Mouse (Mus musculus) spleen, adult 2 months (tissue): Measurements from ENCODE around the gene Tollip. TPM values are rescaled to one million over a fixed set of nuclear protein-coding genes. Genes with fewer than 3 reads are reported as not detected.
A peak's percentile ranks its signal among the peaks of the same experiment; 100 is the strongest.
"Not testable (repeated sequence)": the region's sequence is repeated elsewhere in the genome, so short reads cannot be mapped to it uniquely, and the experiment has no call there.

Source experiments
- DNase-seq, 2 experiments: peaks; one replicate each; pipeline versions ENCODE4 v3.0.0 to v3.0.0-alpha.2; 2012 to 2021; ENCODE audit warnings: low spot score in 2 of 2, low read depth in 1 of 2
- H3K27ac ChIP-seq: fragments of 200-500 bp; 2 replicates; pipeline ENCODE4 v1.5.1; 2012; ENCODE audit warnings: low read length, inconsistent platforms; ENCODE audit not compliant: insufficient read depth
- H3K27me3 ChIP-seq: fragments of 200-500 bp; 2 replicates; pipeline ENCODE4 v1.6.1; 2012; ENCODE audit warnings: mild to moderate bottlenecking, moderate library complexity, low read length, inconsistent platforms; ENCODE audit not compliant: control insufficient read depth, insufficient read depth
- H3K36me3 ChIP-seq: fragments of 200-500 bp; 2 replicates; pipeline ENCODE4 v1.6.1; 2012; ENCODE audit warnings: mild to moderate bottlenecking, low read length, inconsistent platforms; ENCODE audit not compliant: control insufficient read depth, insufficient read depth
- H3K4me1 ChIP-seq: fragments of 200-500 bp; 2 replicates; pipeline ENCODE4 v1.6.1; 2011; ENCODE audit warnings: inconsistent platforms; ENCODE audit not compliant: control insufficient read depth, insufficient read depth, insufficient read length
- H3K4me3 ChIP-seq: fragments of 200-500 bp; 2 replicates; pipeline ENCODE4 v1.5.1; 2011; ENCODE audit warnings: mild to moderate bottlenecking, inconsistent platforms; ENCODE audit not compliant: insufficient read depth, insufficient read length; ENCODE audit errors: extremely low read depth
- CTCF ChIP-seq: fragments of 200-500 bp; IDR thresholded peaks from 2 replicates; pipeline ENCODE4 v1.5.1; 2011; ENCODE audit warnings: mild to moderate bottlenecking, inconsistent platforms; ENCODE audit not compliant: insufficient read depth, insufficient read length, insufficient replicate concordance; ENCODE audit errors: extremely low read depth
- POLR2A ChIP-seq: fragments of 200-500 bp; IDR thresholded peaks from 2 replicates; pipeline ENCODE4 v1.6.1; 2011; ENCODE audit warnings: low read depth, low read length, inconsistent platforms
- WGBS: fragments of 180-500 bp; shearing (Covaris S2); methylation state at CpG from one replicate; pipeline ENCODE4 v1.1.7; 2018; 5-methylcytosine and 5-hydroxymethylcytosine counted together
- polyA plus RNA-seq: library from polyadenylated mRNA; depleted of rRNA; stranded (reverse); fragments of >200 nt; gene quantifications from 2 replicates; pipeline ENCODE4 v1.2.3, GENCODE M21; 2012

The Tollip gene
- polyA plus RNA-seq, 1 experiment = 40.8 TPM

DNA sequence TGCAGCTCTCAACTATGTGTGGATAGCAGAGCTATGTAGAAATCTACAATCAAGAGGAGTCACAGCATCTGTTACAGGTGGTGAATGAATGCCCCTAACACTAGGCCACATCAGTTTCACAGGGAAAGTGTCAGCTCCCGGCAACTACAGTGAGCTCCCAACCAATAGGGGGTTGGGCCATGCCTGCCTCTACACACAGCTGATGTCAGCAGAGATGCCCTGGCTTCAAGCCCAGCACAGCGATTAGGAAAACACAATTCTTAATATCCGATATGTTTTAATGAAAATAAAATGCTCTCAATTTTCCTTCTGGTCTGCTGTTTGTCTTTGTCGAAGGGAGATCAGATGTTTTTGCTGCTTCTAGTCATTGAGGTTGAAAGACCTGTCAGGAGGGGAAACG, 25.1 kb upstream of the Tollip start:
- Histone ChIP-seq H3K27me3 (no peaks in the 10 kb centered on the region), H3K4me3 (no peak overlapping the region), H3K4me1 (no peaks in the 10 kb centered on the region), H3K27ac (no peak overlapping the region), H3K36me3 (no peaks in the 10 kb centered on the region)
- TF ChIP-seq POLR2A (no peak), CTCF (no peak)
- DNase-seq = no peak
- WGBS = 83% methylated on average over 5 of the region's 5 CpGs

DNA sequence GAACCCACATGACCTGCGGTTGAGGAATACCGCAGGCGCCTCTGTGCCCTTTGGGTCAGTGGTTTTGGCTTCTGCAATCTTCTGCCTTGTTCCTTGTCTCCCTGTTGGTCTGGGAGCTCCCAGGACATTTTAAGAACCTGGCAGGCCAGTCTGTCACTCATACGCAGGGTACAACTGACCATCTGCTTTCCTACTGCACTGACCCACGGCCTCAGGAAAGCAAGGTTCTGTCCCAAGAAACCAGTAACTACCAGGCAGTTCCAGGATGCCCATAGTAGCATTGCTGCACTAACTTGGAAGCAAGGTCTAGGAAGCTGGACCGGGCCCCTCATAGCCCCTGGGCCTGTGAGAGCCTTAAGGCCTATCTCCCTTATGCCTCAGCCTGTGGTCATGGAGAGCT, 16.6 kb upstream of the Tollip start:
- 90% methylated on average over 6 of the region's 6 CpGs for WGBS
- H3K27me3 ChIP-seq = no peaks in the 10 kb centered on the region
- H3K36me3 ChIP-seq = no peaks in the 10 kb centered on the region
- H3K4me1 ChIP-seq = no peaks in the 10 kb centered on the region
- TF ChIP-seq CTCF (no peak), POLR2A (no peak)
- no peak for DNase-seq
- H3K4me3 ChIP-seq = no peak overlapping the region
- H3K27ac ChIP-seq = no peak overlapping the region

DNA sequence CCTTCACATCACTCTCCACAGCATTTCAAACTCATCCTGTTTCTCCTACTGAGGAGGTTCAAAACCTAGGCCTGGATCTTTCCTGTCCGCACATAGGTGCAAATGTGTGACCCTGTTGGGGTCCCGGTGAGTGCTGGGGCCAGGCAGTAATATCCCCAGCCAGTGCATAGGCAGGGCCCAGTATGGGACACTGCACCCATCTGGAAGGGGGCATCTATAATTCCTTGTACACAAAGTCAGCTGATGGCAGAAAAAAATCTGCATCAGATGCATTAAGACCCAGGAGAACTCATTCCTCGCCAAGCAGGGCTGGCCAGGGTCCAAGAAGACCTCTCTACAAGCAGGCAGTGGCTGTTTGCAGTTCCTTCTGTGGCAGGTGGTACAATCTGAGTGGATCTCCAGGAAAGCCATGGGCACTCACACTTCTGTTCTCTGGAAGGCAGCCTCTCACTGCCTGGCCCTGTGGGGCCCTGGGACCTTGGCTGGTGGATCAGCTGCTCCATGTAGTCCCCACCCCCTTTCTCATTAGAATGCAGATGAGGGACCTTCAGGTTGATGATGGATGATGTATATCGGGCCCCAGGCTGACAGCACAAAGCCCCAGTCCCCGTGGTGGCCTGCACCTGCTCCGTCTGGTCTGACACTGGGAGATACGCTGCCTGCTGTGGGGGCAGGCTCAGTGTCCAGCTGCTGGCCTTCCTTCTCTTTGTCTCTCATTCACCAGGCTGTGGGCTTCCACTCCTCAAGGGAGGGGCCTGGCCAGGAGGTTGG, 16.0 kb upstream of the Tollip start:
- Histone ChIP-seq H3K36me3 (no peaks in the 10 kb centered on the region), H3K27me3 (no peaks in the 10 kb centered on the region), H3K4me1 (no peaks in the 10 kb centered on the region), H3K4me3 (no peak overlapping the region), H3K27ac (no peak overlapping the region)
- TF ChIP-seq POLR2A (no peak), CTCF (no peak)
- DNase-seq = no peak
- 72% methylated on average over 7 of the region's 7 CpGs for WGBS

DNA sequence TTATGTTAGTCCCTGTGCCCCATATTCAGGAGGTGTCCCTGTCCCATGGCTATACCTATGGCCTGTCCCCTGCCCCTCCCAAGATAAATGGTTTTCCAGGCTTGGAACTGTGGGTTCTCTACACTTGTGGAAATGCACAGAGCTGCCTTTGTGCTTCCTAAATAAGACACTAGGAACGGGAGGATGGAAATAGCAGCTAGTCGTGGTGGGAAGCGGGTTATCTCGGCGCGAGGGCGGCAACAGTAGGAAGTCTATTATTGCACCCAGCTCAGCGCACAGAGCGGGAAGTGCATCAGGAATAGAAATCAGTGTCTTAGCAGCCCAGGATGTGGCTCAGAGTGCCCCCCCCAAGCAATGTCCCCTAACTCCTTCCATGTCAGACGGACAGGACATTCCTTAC, 10.3 kb upstream of the Tollip start:
- Histone ChIP-seq H3K27me3 (no peaks in the 10 kb centered on the region), H3K27ac (no peak overlapping the region), H3K36me3 (no peaks in the 10 kb centered on the region), H3K4me1 (no peaks in the 10 kb centered on the region), H3K4me3 (no peak overlapping the region)
- WGBS = 69% methylated on average over 10 of the region's 10 CpGs
- TF ChIP-seq CTCF (no peak), POLR2A (no peak)
- no peak for DNase-seq

DNA sequence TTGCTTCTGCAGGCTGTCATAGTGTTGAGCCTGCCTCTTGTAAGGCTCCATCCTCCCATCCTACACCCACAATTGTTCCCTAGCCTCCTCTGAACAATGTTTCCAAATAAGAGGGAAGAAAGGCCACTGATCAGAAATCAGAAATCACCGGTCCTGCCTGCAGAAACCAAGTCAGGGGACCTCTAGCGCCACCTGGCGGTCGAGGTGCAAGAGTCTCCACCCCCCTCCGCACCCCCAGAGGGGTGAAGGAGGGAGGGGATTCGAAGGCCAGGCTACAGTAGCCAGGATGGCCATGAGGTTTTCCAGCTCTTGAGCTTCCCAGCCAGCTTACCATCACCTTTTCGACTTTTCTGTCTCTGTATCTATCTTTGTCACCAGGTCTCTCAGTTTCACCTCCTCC, 6.6 kb upstream of the Tollip start:
- Histone ChIP-seq H3K4me3 (no peak overlapping the region), H3K36me3 (no peaks in the 10 kb centered on the region), H3K27ac (no peak overlapping the region), H3K4me1 (no peaks in the 10 kb centered on the region), H3K27me3 (no peaks in the 10 kb centered on the region)
- no peak for TF ChIP-seq POLR2A
- peak; percentile 95 for TF ChIP-seq CTCF
- WGBS = 4% methylated on average over 7 of the region's 7 CpGs
- peak; percentile 15 to 56 for DNase-seq

DNA sequence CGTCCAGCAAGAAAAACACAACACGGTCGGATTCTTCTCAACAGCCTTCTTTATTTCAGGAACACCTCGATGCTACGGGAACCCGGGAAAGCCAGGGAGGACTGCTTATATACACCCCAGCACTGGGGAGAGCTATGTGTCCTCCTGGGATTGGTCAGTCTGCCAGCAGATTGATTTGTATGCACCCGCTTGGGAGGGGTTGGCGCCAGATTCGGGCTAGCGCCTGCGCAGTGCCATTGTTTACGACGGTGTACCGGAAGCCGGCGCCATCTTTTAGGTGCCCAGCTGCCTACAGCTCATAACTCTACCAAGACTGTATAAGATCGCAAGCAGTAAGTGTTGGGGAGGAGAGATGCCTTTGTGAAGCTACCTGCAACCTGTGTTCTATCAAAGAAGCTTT, 5.8 kb upstream of the Tollip start:
- not testable (repeated sequence) for H3K36me3 ChIP-seq, H3K27ac ChIP-seq, H3K4me3 ChIP-seq, H3K27me3 ChIP-seq, H3K4me1 ChIP-seq, DNase-seq
- 94% methylated on average over 17 of the region's 17 CpGs for WGBS

DNA sequence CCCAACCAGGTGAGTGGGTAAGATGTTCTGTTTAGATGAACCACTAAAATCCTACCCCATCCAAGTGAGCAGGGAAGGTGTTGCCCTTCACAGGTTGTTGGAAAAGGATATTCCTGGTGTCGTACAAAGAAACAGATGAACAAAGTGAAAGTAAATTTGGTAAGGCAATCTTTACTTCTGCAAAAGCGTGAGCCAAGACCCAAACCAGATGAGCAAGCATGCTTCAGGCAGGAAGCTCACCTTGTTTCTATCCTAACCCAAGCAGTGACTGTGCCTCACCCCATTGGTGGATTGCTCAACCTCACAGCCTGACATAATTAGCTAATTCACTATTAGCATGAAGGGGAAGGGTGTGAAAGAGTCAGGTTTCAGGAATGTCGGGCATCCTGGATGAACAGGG, 7.0 kb downstream of the Tollip start:
- TF ChIP-seq POLR2A (no peak), CTCF (no peak)
- Histone ChIP-seq H3K27me3 (no peaks in the 10 kb centered on the region), H3K36me3 (no peaks in the 10 kb centered on the region), H3K4me1 (no peaks in the 10 kb centered on the region), H3K27ac (no peak overlapping the region), H3K4me3 (no peak overlapping the region)
- WGBS = 45% methylated on average over 3 of the region's 3 CpGs
- DNase-seq = no peak

DNA sequence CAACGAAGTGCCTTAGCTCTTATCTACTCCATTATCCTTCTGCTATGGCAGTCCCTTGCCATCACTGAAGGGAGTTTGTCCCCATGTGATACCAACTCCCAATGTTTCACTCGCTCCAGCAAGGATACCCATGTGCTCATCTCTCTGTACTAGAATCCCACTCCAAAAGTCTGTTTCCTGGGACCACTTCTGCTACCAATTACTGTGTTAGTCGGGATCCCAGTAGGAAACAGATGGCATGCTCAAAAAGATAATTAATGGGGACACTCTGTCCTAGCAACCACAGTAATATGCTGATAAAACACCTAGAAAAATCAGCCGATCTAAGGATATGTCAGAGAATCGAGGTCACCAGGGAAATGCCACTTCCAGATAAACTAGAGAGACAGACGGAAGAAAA, 9.7 kb downstream of the Tollip start:
- Histone ChIP-seq H3K27me3 (no peaks in the 10 kb centered on the region), H3K4me3 (no peak overlapping the region), H3K27ac (no peak overlapping the region), H3K36me3 (no peaks in the 10 kb centered on the region), H3K4me1 (no peaks in the 10 kb centered on the region)
- 78% methylated on average over 6 of the region's 6 CpGs for WGBS
- DNase-seq = no peak
- no peak for TF ChIP-seq CTCF
- no peak for TF ChIP-seq POLR2A
